Mouse (Mus musculus) hindbrain, embryonic 11.5 days (tissue): ENCODE data around the gene Synpr. TPM values are rescaled to one million over a fixed set of nuclear protein-coding genes. Genes with fewer than 3 reads are reported as not detected.

Source experiments
- ATAC-seq: fragments of 200-750 bp; cut with Nextera tagmentation; 2 replicates; pipeline ENCODE4 v1.8.0; 2017; ENCODE audit warnings: mild to moderate bottlenecking, moderate TSS enrichment, moderate library complexity; ENCODE audit not compliant: low FRiP score
- DNase-seq: peaks from one replicate; pipeline ENCODE4 v3.0.0-alpha.2; 2015; ENCODE audit warnings: low spot score
- H3K27ac ChIP-seq: fragments of 300-500 bp; sonication (generic); 2 replicates; pipeline ENCODE4 v1.5.1; 2014; ENCODE audit warnings: mild to moderate bottlenecking, low read depth, low read length
- H3K27me3 ChIP-seq: fragments of 300-500 bp; sonication (generic); 2 replicates; pipeline ENCODE4 v1.6.1; 2014; ENCODE audit warnings: mild to moderate bottlenecking, low read length, moderate library complexity, mixed read lengths; ENCODE audit not compliant: control insufficient read depth, insufficient read depth
- H3K36me3 ChIP-seq: fragments of 300-500 bp; sonication (generic); 2 replicates; pipeline ENCODE4 v1.6.1; 2014; ENCODE audit warnings: mild to moderate bottlenecking, low read length, moderate library complexity, mixed read lengths; ENCODE audit not compliant: control insufficient read depth, insufficient read depth
- H3K4me1 ChIP-seq: fragments of 300-500 bp; sonication (generic); replicated peaks from 2 replicates; pipeline ENCODE4 v1.6.1; 2014; ENCODE audit warnings: low read length, mixed read lengths; ENCODE audit not compliant: control insufficient read depth, insufficient read depth
- H3K4me2 ChIP-seq: fragments of 300-500 bp; sonication (generic); replicated peaks from 2 replicates; pipeline ENCODE4 v1.6.1; 2014; ENCODE audit warnings: mild to moderate bottlenecking, low read depth, low read length
- H3K4me3 ChIP-seq: fragments of 300-500 bp; sonication (generic); 2 replicates; pipeline ENCODE4 v1.5.1; 2014; ENCODE audit warnings: low read depth, low read length
- H3K9ac ChIP-seq: fragments of 300-500 bp; sonication (generic); 2 replicates; pipeline ENCODE4 v1.6.1; 2014; ENCODE audit warnings: low read depth, low read length
- H3K9me3 ChIP-seq: fragments of 300-500 bp; sonication (generic); 2 replicates; pipeline ENCODE4 v1.6.1; 2016; ENCODE audit warnings: low read length; ENCODE audit not compliant: control insufficient read depth
- WGBS: fragments of 180-500 bp; shearing (Covaris S2); extraction: QIAGEN DNeasy Blood & Tissue Kit; methylation state at CpG from one replicate; pipeline ENCODE4 v1.1.7; 2014; 5-methylcytosine and 5-hydroxymethylcytosine counted together
- polyA plus RNA-seq: library from polyadenylated mRNA; unstranded; fragments of >200 nt; fragmentation: Nextera tagmentation; extraction: Ambion mirVana; gene quantifications from 2 replicates; pipeline ENCODE4 v1.2.1, GENCODE M21; 2014

Synpr gene
- polyA plus RNA-seq, 1 experiment from 2014 or later = 14.8 TPM

DNA sequence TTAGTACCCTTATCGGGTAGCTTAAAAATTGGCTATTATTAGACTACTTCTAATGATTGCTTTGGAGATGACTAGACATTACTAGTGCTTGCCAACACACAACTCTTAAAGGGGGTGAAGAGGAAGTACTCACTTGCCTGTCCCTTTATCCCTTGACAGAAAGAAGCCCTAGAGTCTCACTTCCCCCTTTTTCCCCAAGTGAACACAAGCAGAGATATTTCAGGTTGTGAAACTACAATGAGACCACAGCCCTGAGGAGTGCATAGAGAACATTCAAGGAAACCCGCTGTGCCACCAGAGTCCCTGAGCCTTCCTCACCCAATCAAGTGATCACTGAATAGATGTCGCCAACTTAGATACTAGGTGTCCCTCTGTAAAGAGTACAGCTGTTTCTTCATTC, 77.1 kb downstream of the Synpr start:
- no peaks in the 10 kb centered on the region for H3K9me3 ChIP-seq
- DNase-seq = no peak
- no peaks in the 10 kb centered on the region for H3K36me3 ChIP-seq
- no peak overlapping the region for H3K4me3 ChIP-seq
- no peak overlapping the region for H3K27ac ChIP-seq
- H3K4me1 ChIP-seq = no peaks in the 10 kb centered on the region
- no peak overlapping the region for H3K4me2 ChIP-seq
- ATAC-seq = no peak
- WGBS = 97% methylated on average over 3 of the region's 3 CpGs
- no peak overlapping the region for H3K9ac ChIP-seq
- H3K27me3 ChIP-seq = no peaks in the 10 kb centered on the region

DNA sequence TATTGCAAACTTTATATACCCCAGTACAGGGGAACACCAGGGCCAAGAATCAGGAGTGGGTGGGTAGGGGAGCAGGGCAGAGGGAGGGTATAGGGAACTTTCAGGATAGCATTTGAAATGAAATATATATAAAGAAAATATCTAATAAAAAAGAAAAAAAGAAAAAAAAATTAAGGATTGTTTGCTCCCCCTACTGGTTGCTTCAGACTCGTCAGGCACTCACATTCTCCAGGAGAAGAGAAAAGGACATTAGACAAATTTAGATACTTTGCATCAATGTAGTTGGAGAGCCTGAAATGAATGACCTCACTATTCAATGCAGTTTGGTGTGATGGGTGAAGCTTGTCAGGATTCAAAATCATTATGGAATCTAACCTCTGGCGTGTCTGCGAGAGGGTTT, 83.7 kb downstream of the Synpr start:
- H3K9ac ChIP-seq = no peak overlapping the region
- H3K27ac ChIP-seq = no peak overlapping the region
- no peaks in the 10 kb centered on the region for H3K4me1 ChIP-seq
- no peaks in the 10 kb centered on the region for H3K36me3 ChIP-seq
- no peak overlapping the region for H3K4me3 ChIP-seq
- H3K4me2 ChIP-seq = no peak overlapping the region
- 78% methylated on average over 3 of the region's 3 CpGs for WGBS
- H3K9me3 ChIP-seq = no peaks in the 10 kb centered on the region
- H3K27me3 ChIP-seq = no peaks in the 10 kb centered on the region
- ATAC-seq = no peak
- DNase-seq = no peak

GRCm38 (mm10) chr14:13389081-13389480, 104.5 kb downstream of the Synpr start:
- ATAC-seq = no peak
- H3K4me3 ChIP-seq = no peak overlapping the region
- DNase-seq = no peak
- H3K9me3 ChIP-seq = no peaks in the 10 kb centered on the region
- H3K9ac ChIP-seq = no peak overlapping the region
- H3K4me1 ChIP-seq = no peaks in the 10 kb centered on the region
- H3K36me3 ChIP-seq = no peaks in the 10 kb centered on the region
- H3K4me2 ChIP-seq = no peak overlapping the region
- no peaks in the 10 kb centered on the region for H3K27me3 ChIP-seq
- WGBS = 82% methylated on average over 7 of the region's 7 CpGs
- H3K27ac ChIP-seq = no peak overlapping the region

- H3K36me3 ChIP-seq = no peaks in the 10 kb centered on the region
- WGBS = 82% methylated on average over 5 of the region's 5 CpGs
- DNase-seq = no peak
- H3K27ac ChIP-seq = no peak overlapping the region
- ATAC-seq = no peak
- H3K9ac ChIP-seq = no peak overlapping the region
- no peaks in the 10 kb centered on the region for H3K9me3 ChIP-seq
- no peak overlapping the region for H3K4me3 ChIP-seq
- H3K4me1 ChIP-seq = no peaks in the 10 kb centered on the region
- H3K27me3 ChIP-seq = no peaks in the 10 kb centered on the region
- no peak overlapping the region for H3K4me2 ChIP-seq
Measured at GRCm38 (mm10) chr14:13389954-13390353, 105.4 kb downstream of the Synpr start.

GRCm38 (mm10) chr14:13399226-13400020, 114.8 kb downstream of the Synpr start:
- no peak overlapping the region for H3K4me3 ChIP-seq
- 41% methylated on average over 6 of the region's 6 CpGs for WGBS
- ATAC-seq (no peak), DNase-seq (no peak)
- no peaks in the 10 kb centered on the region for H3K36me3 ChIP-seq
- H3K9me3 ChIP-seq = no peaks in the 10 kb centered on the region
- no peak overlapping the region for H3K4me2 ChIP-seq
- no peak overlapping the region for H3K9ac ChIP-seq
- no peak overlapping the region for H3K27ac ChIP-seq
- no peaks in the 10 kb centered on the region for H3K27me3 ChIP-seq
- H3K4me1 ChIP-seq = no peaks in the 10 kb centered on the region

- Histone ChIP-seq H3K9me3 (no peaks in the 10 kb centered on the region), H3K27me3 (no peaks in the 10 kb centered on the region), H3K9ac (no peak overlapping the region), H3K4me3 (no peak overlapping the region), H3K4me1 (no peaks in the 10 kb centered on the region), H3K36me3 (no peaks in the 10 kb centered on the region), H3K27ac (no peak overlapping the region), H3K4me2 (no peak overlapping the region)
- 91% methylated on average over 1 of the region's 1 CpGs for WGBS
- DNase-seq (no peak), ATAC-seq (no peak)
Measured at GRCm38 (mm10) chr14:13411636-13412035, 127.1 kb downstream of the Synpr start.

- ATAC-seq = no peak; the same call in 1 of the 2 replicates
- 77% methylated on average over 6 of the region's 6 CpGs for WGBS
- no peak overlapping the region for H3K9ac ChIP-seq
Measured at GRCm38 (mm10) chr14:13440723-13441122, 156.1 kb downstream of the Synpr start.

GRCm38 (mm10) chr14:13444908-13445307, 160.3 kb downstream of the Synpr start:
- ATAC-seq (no peak), DNase-seq (no peak)
- Histone ChIP-seq H3K4me3 (no peak overlapping the region), H3K9ac (no peak overlapping the region), H3K9me3 (no peaks in the 10 kb centered on the region), H3K4me1 (no peaks in the 10 kb centered on the region), H3K36me3 (no peaks in the 10 kb centered on the region), H3K27me3 (no peaks in the 10 kb centered on the region), H3K27ac (no peak overlapping the region), H3K4me2 (no peak overlapping the region)
- WGBS = 14% methylated on average over 2 of the region's 2 CpGs

More at GRCm38 (mm10) chr14:13440723-13441122, 156.1 kb downstream of the Synpr start:
- Histone ChIP-seq H3K4me2 (no peak overlapping the region), H3K9me3 (no peaks in the 10 kb centered on the region), H3K27me3 (no peaks in the 10 kb centered on the region), H3K27ac (no peak overlapping the region), H3K4me3 (no peak overlapping the region), H3K36me3 (no peaks in the 10 kb centered on the region), H3K4me1 (no peaks in the 10 kb centered on the region)
- no peak for DNase-seq

- Histone ChIP-seq H3K4me1 (no peaks in the 10 kb centered on the region), H3K27me3 (no peaks in the 10 kb centered on the region), H3K27ac (no peak overlapping the region), H3K9me3 (no peaks in the 10 kb centered on the region), H3K36me3 (no peaks in the 10 kb centered on the region), H3K4me2 (no peak overlapping the region), H3K9ac (no peak overlapping the region), H3K4me3 (no peak overlapping the region)
- ATAC-seq = peak; percentile 70
- 46% methylated on average over 3 of the region's 3 CpGs for WGBS
- DNase-seq = peak; percentile 10
Measured at GRCm38 (mm10) chr14:13453461-13454204, 169.1 kb downstream of the Synpr start.
